Mouse (Mus musculus): ENCODE data around the gene Ubl3.

- TF ChIP-seq POLR2A (IDR thresholded peaks at IDR 0.05; ENCODE audit: control insufficient read depth, extremely low read depth, insufficient read depth, low read length, poor library complexity) (no peak), CTCF (IDR thresholded peaks at IDR 0.05; ENCODE audit: borderline replicate concordance, control insufficient read depth, extremely low read depth, insufficient read depth, low read length, poor library complexity) (no peak)
These were observed 51.2 kb downstream of the Ubl3 start for GRCm38 (mm10) chr5:148501228-148501957.

Data from thymus, adult 2 months (tissue).